Mouse (Mus musculus) midbrain, embryonic 16.5 days (tissue): ENCODE measurements at regions not wholly inside any gene's neighbourhood (a gene's known extent, or its start where the extent isn't known, plus 50 kb on each side); places are given as distances from the start of the nearest gene placed in this dataset.

Experiments
- ATAC-seq: fragments of 200-750 bp; cut with Nextera tagmentation; 2 replicates; pipeline ENCODE4 v1.8.0; 2017; ENCODE audit warnings: moderate TSS enrichment
- H3K27ac ChIP-seq: fragments of 300-500 bp; sonication (generic); 2 replicates; pipeline ENCODE4 v1.5.1; 2014; ENCODE audit warnings: mild to moderate bottlenecking, low read length, mixed read lengths
- H3K27me3 ChIP-seq: fragments of 300-500 bp; sonication (generic); 2 replicates; pipeline ENCODE4 v1.6.1; 2014; ENCODE audit warnings: low read depth, low read length, mixed read lengths; ENCODE audit not compliant: control insufficient read depth, insufficient read depth
- H3K36me3 ChIP-seq: fragments of 300-500 bp; sonication (generic); 2 replicates; pipeline ENCODE4 v1.6.1; 2014; ENCODE audit warnings: mild to moderate bottlenecking, low read length, moderate library complexity, mixed read lengths; ENCODE audit not compliant: control insufficient read depth, insufficient read depth
- H3K4me1 ChIP-seq: fragments of 300-500 bp; sonication (generic); 2 replicates; pipeline ENCODE4 v1.6.1; 2014; ENCODE audit warnings: mild to moderate bottlenecking, low read length, mixed read lengths; ENCODE audit not compliant: control insufficient read depth, insufficient read depth
- H3K4me2 ChIP-seq: fragments of 300-500 bp; sonication (generic); 2 replicates; pipeline ENCODE4 v1.6.1; 2014; ENCODE audit warnings: mild to moderate bottlenecking, low read length, mixed read lengths
- H3K4me3 ChIP-seq: fragments of 300-500 bp; sonication (generic); 2 replicates; pipeline ENCODE4 v1.5.1; 2014; ENCODE audit warnings: low read depth, mild to moderate bottlenecking, low read length, moderate library complexity, mixed read lengths
- H3K9ac ChIP-seq: fragments of 300-500 bp; sonication (generic); 2 replicates; pipeline ENCODE4 v1.6.1; 2014; ENCODE audit warnings: low read depth, low read length, mixed read lengths
- H3K9me3 ChIP-seq: fragments of 300-500 bp; sonication (generic); replicated peaks from 2 replicates; pipeline ENCODE4 v1.6.1; 2014; ENCODE audit warnings: mild to moderate bottlenecking, low read length, mixed read lengths; ENCODE audit not compliant: control insufficient read depth, poor library complexity, severe bottlenecking
- WGBS: fragments of 180-500 bp; shearing (Covaris S2); extraction: QIAGEN DNeasy Blood & Tissue Kit; methylation state at CpG from one replicate; pipeline ENCODE4 v1.1.7; 2014; 5-methylcytosine and 5-hydroxymethylcytosine counted together

GRCm38 (mm10) chr3:17999789-18000485 is 51.7 kb downstream of the Cypt12 start:
- Histone ChIP-seq H3K9me3 (no peaks in the 10 kb centered on the region), H3K4me1 (no peaks in the 10 kb centered on the region), H3K4me2 (no peak overlapping the region), H3K4me3 (no peak overlapping the region), H3K27me3 (no peaks in the 10 kb centered on the region), H3K27ac (no peak overlapping the region), H3K36me3 (no peaks in the 10 kb centered on the region), H3K9ac (no peak overlapping the region)
- ATAC-seq, result 0 out of 2 replicates have a peak, but pooled peaks have one; percentile 21
- WGBS, result 78% methylated on average over 12 of the region's 12 CpGs
